Mouse (Mus musculus): ENCODE data around the gene Gbp6.
"Not testable (repeated sequence)": the region's sequence is repeated elsewhere in the genome, so short reads cannot be mapped to it uniquely, and the experiment has no call there.

Gene Gbp6

DNA sequence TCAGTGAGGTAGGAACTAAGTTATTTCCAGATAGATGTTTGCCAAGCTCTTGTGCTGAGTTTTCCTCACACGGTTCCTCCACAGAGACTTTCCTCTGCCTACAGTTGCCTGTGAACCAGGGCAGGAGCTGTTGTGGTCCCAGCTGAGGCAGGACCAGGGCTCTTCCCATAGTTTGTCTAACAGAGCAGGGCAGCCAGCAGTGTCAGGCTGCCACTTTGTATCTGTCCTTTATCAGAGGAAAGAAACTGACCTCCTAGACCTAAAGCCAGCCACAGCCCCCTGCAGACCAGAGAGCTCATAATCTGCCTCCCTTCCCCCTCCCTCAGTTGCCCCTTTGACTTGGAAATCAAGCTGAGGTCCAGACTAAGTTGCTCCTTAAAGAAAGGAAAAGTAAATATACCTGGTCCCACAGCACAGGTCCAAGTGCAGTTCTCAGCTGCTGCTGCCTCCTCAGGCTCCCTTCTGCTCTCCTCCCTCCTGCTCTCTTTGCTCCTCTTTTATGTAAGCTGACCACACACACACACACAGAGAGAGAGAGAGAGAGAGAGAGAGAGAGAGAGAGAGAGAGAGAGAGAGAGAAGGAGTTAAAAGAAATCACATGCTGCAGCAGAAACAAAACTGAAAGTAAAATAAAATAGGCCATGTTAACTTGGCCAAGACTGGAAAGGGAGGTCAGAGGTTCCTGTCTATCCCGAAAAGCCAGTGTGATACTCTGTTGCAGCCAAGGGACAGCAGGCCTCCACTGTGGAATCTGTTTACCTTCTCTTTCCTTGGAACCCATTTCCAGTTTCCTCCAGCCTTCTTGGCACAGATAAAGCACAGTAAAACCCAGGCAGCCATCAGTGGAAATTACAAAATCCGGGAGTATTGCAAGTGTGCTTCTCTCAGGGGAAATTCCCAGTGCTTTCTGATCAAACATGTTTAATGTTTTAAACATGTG is at the start of gene Gbp6, which contains the start of gene Gm43302:
Gene Gbp6 (minus strand): TSS at position 473 of the 940 bp plus-strand sequence.
Gene Gm43302 (minus strand): TSS at position 470 of the 940 bp plus-strand sequence.
- DNase-seq (ENCODE audit: low spot score in 2 of 2), result not testable (repeated sequence)

DNA sequence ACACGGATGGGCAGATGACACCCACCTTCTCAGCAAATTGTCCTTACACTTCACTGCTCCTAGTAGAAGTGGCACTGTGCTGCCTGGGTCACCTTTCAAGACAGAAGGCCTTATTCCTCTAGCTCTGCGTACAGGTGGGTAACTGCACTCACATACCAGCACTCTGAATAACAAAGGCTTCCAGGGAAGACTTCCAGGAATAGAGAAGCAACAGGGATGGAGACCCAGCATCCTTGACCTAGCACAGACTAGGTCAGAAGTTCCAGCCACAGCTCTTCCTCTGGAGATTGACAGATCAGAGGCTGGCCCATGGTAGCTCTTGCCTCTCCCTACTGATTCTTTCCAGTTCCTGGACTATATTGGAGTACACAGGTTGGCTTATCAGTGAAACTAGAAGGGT is 47.8 kb upstream of the Gbp6 start:
- DNase-seq (ENCODE audit: low spot score in 2 of 2), result no peak

DNA sequence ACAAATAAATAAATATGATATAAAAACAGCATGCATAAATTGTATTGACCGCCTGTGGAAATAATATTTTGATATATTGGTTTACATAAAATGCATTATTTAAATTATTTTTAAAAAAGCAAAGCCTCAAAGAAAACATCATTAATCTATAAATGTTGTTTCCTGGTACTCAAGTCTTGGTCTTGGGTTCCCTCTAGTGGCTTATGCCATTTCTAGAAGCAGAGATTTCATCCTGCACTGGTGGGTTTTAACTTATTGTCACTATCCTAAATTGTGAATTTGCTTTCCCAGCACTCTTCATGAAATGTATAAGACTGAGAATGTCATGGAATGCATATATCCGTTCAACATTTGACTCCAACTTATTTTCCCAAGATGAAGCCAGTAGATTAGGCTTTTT is 29.0 kb upstream of the Gbp6 start:
- DNase-seq (ENCODE audit: low spot score in 2 of 2), result no peak

DNA sequence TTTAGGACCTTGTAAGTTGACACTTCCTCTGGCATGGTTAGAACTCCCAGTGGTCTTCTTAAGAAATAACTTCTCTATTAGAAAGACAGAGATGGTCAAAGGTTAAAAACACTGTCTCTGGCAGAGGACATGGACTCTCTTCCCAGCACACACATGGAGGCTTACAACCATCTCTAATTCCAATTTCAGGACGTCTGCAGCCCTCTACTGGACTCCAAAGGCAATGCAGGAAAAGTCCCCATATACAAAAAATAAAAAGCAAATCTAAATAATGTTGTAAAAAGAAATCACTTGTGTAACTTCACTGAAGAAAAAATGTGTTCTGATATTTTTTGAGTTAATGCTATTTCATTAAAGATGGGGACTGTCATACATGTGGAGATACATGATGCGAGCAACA is 17.4 kb upstream of the Gbp6 start:
- DNase-seq (ENCODE audit: low spot score in 2 of 2), result no peak

DNA sequence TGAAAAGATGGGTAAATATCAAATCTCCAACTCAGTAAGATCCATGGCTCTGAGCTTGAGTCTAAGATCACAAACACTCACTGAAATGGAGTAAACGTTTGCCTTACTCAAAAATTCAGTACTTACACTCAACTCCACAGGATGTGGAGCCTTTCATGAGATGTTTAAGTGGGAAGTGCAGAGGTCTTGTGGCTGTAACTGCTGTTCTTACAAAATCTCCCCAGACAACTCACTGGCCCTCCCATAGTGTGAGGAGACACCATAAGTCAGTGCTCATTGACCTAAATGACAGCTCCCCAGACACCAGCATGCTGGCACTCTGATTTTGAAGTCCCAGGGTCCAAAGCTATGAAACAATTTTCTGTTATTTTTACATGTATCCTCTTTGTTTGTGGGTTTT is 15.7 kb upstream of the Gbp6 start:
- not testable (repeated sequence) for DNase-seq (ENCODE audit: low spot score in 2 of 2)

DNA sequence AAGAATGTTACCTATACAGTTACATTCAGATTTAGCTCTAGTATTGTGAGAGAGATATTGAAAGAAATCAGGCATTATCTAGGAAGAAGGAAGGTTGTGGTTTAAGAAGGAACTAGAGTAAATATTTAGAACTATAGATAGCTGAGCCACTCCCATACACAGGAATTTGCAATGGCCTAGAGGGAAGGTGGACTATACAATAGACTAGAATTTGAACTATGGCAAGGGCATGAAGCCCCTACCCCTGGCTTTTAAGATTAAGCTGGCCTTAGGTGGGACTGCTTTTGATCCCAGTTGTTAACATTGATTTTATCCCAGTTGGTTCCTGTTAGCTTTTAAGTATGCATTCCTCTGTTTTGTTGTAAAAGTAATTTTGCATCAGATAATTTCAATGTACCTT is 13.4 kb upstream of the Gbp6 start:
- not testable (repeated sequence) for DNase-seq (ENCODE audit: low spot score in 2 of 2)

DNA sequence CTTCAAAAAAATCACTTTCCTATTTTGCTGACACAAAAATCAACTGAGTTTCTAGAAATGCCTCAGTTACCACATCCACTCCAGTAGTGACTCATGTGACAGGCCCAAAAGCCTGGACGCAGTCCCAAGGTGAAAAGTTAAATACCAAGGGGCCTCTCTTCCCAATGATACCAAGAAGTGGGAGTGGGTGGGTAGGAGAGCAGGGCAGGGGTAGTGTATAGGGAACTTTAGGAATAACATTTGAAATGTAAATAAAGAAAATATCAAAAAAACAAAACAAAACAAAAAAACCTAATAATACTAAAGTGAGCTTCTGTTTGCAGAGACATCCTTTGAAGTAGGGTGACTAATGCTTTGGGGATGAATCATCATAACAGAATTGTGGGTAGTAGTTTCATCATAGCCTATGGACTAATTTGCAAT is 12.7 kb upstream of the Gbp6 start:
- DNase-seq (ENCODE audit: low spot score in 2 of 2), result no peak

DNA sequence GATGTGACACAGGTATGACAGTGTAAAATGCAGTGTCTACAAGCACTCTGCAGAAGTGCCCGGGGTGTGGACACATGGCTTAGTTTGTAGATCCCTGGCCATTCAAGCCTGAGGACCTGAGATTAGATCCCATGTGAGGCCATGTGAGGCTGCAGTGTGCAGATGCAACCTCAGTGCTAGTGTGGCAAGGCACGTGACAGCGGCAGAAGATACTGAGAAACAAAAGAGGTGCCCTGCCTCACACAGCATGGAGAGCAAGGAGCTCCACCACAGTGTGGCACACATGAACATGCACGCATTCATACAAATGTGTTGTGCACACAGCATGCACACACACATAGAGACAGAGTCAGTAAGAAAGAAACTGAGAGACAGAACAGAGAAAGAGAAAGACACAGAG is 12.2 kb upstream of the Gbp6 start:
- DNase-seq (ENCODE audit: low spot score in 2 of 2), result not testable (repeated sequence)

DNA sequence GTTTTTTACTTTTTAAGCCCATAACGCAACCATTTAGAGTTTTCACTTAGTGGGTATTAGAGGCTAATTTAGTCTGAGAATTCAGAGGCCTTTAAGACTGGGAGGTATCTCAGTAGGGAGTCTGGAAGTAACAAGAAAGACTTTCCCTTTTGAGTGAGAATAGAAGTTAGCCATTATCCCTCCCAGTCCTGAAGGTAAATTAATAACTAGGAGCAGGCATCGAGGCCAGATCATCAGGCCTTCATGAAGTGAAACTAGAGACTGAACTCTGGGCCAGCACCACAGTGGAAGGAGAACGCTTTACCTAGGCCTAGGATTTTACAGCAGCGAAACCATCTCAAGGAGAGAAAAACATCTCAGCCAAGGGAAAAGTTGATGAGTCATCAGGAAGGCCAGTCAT is 8.5 kb upstream of the Gbp6 start:
- no peak for DNase-seq (ENCODE audit: low spot score in 2 of 2)

DNA sequence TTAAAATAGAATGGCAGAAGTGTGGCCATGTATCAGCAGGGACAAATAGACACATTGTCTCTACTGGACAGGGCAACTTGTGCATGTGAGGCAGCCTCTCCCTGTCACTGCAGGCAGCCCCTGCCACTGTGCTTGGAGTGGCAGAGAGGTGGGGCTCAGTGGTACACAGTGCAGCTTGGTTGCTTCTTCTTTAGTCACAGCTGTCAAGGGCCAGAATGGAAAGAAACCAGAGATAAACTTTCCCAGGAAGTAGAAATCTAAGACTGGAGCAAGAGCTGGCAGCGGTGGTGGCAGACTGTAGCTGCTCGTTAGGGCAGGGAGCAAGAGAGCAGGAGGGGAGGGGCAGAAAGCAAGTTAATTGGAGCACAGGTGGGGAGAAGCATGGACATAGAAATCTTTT is 8.0 kb upstream of the Gbp6 start:
- DNase-seq (ENCODE audit: low spot score in 2 of 2), result no peak

DNA sequence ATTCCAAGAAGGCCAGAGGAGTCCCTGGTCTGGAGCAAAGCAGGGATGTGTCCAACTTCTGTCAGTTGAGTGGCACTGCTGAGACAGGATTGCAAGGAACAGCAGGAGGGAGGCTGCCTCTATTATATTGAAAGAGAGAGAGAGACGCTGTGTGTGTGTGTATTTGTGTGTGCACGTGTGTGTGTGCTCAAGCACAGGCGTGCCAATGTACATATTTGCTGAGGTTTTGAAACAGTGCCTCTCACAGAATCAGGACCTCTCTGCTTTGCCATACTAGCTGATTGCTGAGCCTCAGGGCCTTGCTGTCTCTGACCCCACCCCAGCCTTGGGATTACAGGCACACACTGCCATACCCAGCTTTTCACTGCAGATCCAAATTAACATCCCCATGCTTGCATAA is 2.2 kb upstream of the Gbp6 start:
- no peak for DNase-seq (ENCODE audit: low spot score in 2 of 2)

DNA sequence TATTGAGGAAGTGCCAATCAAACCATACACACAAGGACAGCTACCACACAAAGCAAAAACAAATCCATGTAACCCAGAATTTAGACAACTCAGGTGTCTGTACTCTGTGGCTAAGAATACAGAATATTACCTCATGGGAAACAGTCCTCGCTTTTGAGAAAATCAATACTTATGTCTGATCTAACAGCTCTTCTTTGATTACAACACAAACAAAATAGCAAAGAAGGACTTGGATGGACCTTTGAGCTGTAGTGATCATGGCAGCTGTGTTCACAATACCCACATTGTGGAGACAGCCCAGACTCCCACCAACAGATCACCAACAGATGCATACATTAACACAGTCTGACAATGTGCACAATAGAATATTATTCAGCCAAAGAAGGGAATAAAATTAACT is 1.0 kb downstream of the Gbp6 start:
- DNase-seq (ENCODE audit: low spot score in 2 of 2), result no peak

DNA sequence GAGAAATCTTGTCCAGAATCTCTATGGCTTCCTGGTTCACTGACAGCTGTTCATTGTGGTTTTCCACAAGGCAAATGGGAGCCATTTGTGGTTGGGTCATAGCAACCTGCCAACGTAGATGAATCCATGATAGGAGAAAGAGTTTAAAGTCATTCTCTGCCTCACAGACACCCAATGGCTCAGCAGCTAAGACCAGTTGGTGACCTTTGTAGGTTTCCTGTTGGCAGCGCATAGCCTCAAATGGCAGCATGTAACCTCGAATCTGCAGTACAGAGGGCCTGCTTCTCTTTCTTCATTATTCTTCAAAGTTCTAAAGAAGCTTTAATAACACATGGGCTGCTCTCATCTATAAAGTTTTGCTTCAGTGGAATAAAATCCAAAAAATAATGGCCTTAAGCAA is 2.6 kb downstream of the Gbp6 start:
- not testable (repeated sequence) for DNase-seq (ENCODE audit: low spot score in 2 of 2)

DNA sequence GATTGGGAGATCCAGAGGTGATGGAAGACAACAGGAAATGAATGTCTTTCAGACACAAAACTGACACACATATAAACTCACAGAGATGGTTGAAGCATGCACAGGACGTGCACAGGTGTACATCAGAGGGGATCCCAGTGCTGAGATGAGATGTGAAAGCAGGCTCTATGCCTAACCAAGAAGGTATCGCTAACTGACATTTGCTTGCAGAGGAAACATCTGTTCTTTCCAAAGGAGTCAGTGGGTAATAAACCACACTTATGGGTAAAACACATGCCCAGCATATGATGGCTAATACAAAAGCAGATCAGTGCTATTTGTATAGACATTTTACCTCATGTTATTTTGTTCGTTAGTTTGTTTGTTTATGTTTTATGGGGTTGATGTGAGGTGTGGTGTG is 32.8 kb downstream of the Gbp6 start:
- not testable (repeated sequence) for DNase-seq (ENCODE audit: low spot score in 2 of 2)

DNA sequence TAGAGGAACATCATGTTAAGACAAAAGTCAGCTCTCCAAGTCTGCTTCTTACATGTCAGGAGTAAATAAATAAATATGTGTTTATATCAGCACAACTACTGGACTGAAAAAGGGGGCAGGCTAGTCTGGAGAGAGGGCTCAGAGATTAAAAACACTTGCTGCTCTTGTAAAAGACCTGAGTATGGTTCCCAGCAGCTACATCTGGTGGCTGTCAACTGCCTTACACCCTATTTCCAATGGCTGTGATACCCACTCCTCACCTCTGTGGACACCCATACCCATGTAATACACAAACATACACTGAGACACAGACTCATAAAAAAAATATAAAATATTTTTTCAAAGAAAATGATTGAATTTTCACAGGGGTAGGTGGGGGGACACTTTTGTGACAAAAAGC is 41.0 kb downstream of the Gbp6 start:
- DNase-seq (ENCODE audit: low spot score in 2 of 2), result no peak

DNA sequence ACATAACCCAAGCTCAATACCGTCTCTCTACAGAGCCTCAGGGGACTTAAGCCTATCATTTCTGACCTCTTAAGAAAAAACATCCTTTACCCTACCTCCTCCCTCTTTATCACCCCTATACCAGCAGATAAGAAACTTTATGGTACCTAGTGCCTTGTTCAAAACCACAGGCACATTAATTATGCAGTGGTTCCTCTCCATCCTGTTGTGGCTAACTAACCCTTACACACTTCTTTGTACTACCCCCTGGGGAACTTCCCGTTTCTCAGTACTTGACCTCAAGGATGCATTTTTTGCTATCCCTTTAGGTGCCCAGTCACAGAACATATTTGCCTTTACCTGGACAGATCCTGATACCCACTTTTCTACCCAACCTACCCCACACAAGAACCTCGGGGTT is 48.8 kb downstream of the Gbp6 start:
- DNase-seq (ENCODE audit: low spot score in 2 of 2), result not testable (repeated sequence)

DNA sequence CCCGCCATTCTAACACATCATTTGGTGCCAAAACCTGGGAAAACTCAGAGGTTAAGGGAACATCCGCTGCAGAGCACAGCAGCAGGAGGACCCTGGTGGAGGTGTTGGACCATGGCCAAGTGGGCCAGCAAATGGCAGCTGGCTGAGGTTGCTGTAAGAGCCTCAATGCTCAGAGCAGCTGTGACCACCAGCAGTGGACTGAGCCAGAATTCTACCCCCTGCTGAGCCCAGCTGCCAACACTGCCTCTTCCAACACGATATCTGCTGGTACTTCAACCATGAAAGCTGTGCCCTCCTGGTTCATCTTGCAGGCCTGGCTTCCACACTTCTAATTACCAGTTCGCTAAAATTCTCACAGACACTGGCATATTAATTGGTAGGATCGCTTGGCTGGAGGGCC is 52.5 kb downstream of the Gbp6 start:
- not testable (repeated sequence) for DNase-seq (ENCODE audit: low spot score in 2 of 2)

DNA sequence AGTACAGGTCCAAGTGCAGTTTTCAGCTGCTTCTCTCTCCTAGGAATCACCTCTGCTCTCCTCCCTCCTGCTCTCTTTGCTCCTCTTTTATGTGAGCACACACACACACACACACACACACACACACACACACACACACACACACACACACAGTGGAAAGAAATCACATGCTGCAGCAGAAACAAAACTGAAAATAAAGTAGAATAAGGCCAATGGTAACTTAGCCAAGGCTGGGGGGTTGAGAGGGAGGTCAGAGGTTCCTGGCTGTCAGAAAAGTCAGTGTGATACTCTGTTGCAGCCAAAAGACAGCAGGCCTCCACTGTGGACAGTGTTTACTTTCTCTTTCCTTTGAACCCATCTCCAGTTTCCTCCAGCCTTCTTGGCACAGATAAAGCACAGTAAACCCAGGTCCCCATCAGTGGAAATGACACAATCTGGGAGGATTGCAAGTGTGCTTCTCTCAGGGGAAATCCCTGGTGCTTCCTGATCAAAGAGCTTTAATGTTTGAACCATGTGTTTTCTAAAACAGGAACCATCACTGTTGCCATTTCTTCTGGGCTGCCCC is 53.9 kb downstream of the Gbp6 start, which contains the start of gene Gbp10:
Gene Gbp10 (minus strand): TSS at position 51 of the 565 bp plus-strand sequence.
- not testable (repeated sequence) for DNase-seq (ENCODE audit: low spot score in 2 of 2)

DNA sequence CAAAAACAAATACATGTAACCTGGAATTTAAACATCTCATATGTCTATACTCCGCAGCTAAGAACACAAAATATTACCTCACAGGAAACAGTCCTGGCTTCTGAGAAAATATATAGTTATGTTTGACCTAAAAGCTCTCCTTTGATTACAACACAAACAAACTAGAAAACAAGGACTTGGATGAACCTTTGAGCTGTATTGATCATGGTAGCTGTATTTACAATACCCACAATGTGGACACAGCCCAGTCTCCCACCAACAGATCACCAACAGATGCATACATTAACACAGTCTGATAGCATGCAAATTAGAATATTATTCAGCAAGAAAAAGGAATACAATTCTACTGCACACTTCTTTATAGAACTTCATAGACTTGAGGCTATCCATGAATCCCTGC is 55.1 kb downstream of the Gbp6 start:
- not testable (repeated sequence) for DNase-seq (ENCODE audit: low spot score in 2 of 2)

DNA sequence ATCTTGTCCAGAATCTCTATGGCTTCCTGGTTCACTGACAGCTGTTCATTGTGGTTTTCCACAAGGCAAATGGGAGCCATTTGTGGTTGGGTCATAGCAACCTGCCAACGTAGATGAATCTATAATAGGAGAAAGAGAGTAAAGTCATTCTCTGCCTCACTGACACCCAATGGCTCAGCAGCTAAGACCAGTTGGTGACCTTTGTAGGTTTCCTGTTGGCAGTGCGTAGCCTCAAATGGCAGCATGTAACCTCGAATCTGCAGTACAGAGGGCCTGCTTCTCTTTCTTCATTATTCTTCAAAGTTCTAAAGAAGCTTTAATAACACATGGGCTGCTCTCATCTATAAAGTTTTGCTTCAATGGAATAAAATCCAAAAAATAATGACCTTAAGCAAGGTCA is 57.5 kb downstream of the Gbp6 start:
- not testable (repeated sequence) for DNase-seq (ENCODE audit: low spot score in 2 of 2)
